Mouse (Mus musculus): ENCODE data around the gene Cetn4. TPM values are rescaled to one million over a fixed set of nuclear protein-coding genes. Genes with fewer than 3 reads are reported as not detected.
A peak's percentile ranks its signal among the peaks of the same experiment; 100 is the strongest.

Gene Cetn4
- polyA plus RNA-seq, 1 experiment from 2014 or later: 6.5 TPM

DNA sequence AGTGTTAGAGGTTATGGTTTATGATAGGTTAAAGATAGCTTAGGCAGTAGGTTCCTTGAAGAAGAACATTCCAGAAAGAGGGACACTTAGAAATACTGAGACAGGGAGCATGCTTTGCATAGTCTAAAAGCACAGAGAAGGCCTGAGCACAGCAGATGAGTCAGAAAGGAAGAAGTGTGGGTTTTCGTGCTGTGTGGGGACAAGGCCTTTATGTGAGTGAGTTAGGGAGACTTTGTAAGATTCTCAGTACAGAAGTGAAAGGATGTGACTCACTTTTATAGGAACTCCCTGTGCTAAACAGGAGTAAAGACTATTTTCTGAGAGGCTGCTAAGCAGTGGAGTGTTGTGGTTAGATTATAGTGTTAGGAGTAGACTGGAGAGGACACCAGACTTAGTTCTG, 863 bp upstream of the Cetn4 start:
- peak overlapping the region; percentile 72; the same call in 1 of the 2 replicates for H3K4me3 ChIP-seq (ENCODE audit: low read depth, low read length)
- H3K36me3 ChIP-seq (ENCODE audit: insufficient read depth, low read length): no peaks in the 10 kb centered on the region
- DNase-seq (ENCODE audit: low spot score): peak; percentile 63
- no peak for TF ChIP-seq CTCF (IDR thresholded peaks at IDR 0.05)
- TF ChIP-seq EP300 (IDR thresholded peaks at IDR 0.05): no peak
- no peaks in the 10 kb centered on the region; the same call in 1 of the 2 replicates for H3K4me1 ChIP-seq (ENCODE audit: insufficient read depth, low read depth, low read length)
- H3K9me3 ChIP-seq (ENCODE audit: low read length): no peaks in the 10 kb centered on the region
- ATAC-seq: peak; percentile 35
- peak overlapping the region; percentile 80 for H3K4me2 ChIP-seq (replicated peaks; ENCODE audit: low read depth, low read length)
- H3K9ac ChIP-seq (replicated peaks; ENCODE audit: low read depth): no peak overlapping the region
- WGBS: 16% methylated on average over 1 of the region's 1 CpGs
- peak overlapping the region; percentile 3; the same call in 1 of the 2 replicates for H3K27ac ChIP-seq (ENCODE audit: low read length)
- no peaks in the 10 kb centered on the region for H3K27me3 ChIP-seq (replicated peaks; ENCODE audit: insufficient read depth, low read length)

DNA sequence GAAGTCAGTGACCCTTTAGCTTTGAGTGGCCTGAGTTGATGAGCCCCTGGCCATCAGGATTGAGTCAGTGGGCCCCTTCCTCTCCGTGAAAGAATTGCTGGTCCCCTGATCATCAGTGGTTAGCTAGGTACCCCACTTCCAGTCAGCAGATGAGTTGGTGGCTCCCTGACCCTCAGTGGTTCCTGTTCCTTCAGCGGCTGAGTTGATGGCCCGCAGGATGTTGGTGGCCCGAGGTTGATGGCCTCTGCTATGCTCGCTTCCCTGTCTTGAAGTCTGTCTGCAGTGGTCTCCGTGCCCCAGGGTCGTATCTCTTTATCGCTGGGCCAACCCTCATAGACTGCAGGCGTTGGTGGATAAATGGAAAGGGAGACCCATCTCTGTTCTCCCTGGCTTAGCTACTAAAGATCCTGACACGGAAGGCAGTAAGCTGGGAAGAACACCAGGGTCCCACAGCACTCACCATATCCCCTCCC, 575 bp downstream of the Cetn4 start:
- peak overlapping the region; percentile 66; the same call in 1 of the 2 replicates for H3K9ac ChIP-seq (replicated peaks; ENCODE audit: low read depth)
- H3K4me2 ChIP-seq (replicated peaks; ENCODE audit: low read depth, low read length): peak overlapping the region; percentile 80
- H3K27me3 ChIP-seq (replicated peaks; ENCODE audit: insufficient read depth, low read length): no peaks in the 10 kb centered on the region
- DNase-seq (ENCODE audit: low spot score) (no peak), ATAC-seq (peak; percentile 31)
- 2% methylated on average over 10 of the region's 10 CpGs for WGBS
- H3K36me3 ChIP-seq (ENCODE audit: insufficient read depth, low read length): no peaks in the 10 kb centered on the region
- no peak for TF ChIP-seq CTCF (IDR thresholded peaks at IDR 0.05)
- no peak for TF ChIP-seq EP300 (IDR thresholded peaks at IDR 0.05)
- H3K9me3 ChIP-seq (ENCODE audit: low read length): no peaks in the 10 kb centered on the region
- H3K4me3 ChIP-seq (ENCODE audit: low read depth, low read length): peak overlapping the region; percentile 72
- H3K27ac ChIP-seq (ENCODE audit: low read length): no peak overlapping the region
- no peaks in the 10 kb centered on the region; the same call in 1 of the 2 replicates for H3K4me1 ChIP-seq (ENCODE audit: insufficient read depth, low read depth, low read length)

DNA sequence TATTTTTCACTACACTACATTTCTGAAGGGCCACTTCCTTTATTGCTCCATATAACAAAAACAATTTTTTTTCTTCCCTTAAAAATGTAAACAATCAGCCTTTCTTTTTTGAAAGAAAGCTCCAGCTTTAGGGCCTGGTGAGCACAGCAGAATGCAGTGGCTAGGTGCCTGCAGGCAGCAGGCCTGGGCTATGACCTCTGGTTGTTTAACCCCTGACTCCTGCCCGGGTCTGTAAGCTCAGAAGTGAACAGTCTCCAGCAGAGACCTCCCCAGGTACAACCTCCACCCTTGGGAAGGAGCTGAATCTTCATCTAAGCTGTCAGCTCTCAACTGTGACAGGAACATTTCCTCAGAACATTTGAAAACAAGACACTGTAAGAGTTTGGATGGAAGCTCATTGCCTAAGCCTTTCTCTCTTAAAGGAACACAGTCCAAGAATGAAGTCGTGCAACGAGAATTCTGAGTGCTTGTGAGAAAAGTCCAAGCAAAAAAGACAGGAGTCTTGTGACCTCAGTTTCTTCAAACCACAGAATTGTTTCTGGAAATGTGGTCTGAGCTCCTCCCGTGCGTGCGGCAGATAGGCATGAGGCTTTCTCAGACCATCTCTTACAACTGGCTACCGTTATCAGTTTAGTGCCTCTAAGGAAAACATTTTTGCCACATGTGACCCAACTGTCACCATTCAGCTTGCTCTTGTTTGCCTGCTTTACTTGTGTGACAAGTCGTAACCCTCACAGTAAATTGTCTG, 8.9 kb downstream of the Cetn4 start:
- WGBS: 47% methylated on average over 8 of the region's 8 CpGs
- Histone ChIP-seq H3K9ac (replicated peaks; ENCODE audit: low read depth) (no peak overlapping the region), H3K36me3 (ENCODE audit: insufficient read depth, low read length) (no peaks in the 10 kb centered on the region), H3K4me3 (ENCODE audit: low read depth, low read length) (no peak overlapping the region), H3K4me2 (replicated peaks; ENCODE audit: low read depth, low read length) (no peak overlapping the region), H3K27ac (ENCODE audit: low read length) (no peak overlapping the region), H3K27me3 (replicated peaks; ENCODE audit: insufficient read depth, low read length) (no peaks in the 10 kb centered on the region), H3K9me3 (ENCODE audit: low read length) (no peaks in the 10 kb centered on the region), H3K4me1 (ENCODE audit: insufficient read depth, low read depth, low read length) (no peaks in the 10 kb centered on the region)
- ATAC-seq (no peak), DNase-seq (ENCODE audit: low spot score) (no peak)
- TF ChIP-seq CTCF (IDR thresholded peaks at IDR 0.05): no peak
- no peak for TF ChIP-seq EP300 (IDR thresholded peaks at IDR 0.05)

DNA sequence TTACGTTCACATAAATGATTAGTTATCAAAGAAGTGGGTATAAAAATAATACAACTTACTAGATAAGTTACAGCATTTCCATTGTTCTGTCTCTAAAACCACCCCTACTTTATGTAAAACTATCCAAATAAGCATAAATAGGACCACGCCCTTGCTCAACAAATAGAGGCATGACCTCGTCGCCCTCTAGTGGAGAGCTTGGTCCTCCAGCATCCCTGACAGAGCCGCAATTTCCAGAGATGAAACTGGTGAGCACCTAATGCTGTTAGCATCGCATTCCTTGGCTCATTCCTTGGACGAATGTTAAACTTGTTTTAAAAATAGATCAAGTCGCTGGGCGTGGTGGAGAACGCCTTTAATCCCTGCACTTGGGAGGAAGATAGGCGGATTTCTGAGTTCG, 9.8 kb downstream of the Cetn4 start:
- H3K4me2 ChIP-seq (replicated peaks; ENCODE audit: low read depth, low read length): no peak overlapping the region
- no peaks in the 10 kb centered on the region for H3K27me3 ChIP-seq (replicated peaks; ENCODE audit: insufficient read depth, low read length)
- TF ChIP-seq CTCF (IDR thresholded peaks at IDR 0.05) (peak; percentile 78), EP300 (IDR thresholded peaks at IDR 0.05) (no peak)
- ATAC-seq: no peak
- no peaks in the 10 kb centered on the region for H3K4me1 ChIP-seq (ENCODE audit: insufficient read depth, low read depth, low read length)
- DNase-seq (ENCODE audit: low spot score): peak; percentile 65
- no peak overlapping the region for H3K27ac ChIP-seq (ENCODE audit: low read length)
- H3K9me3 ChIP-seq (ENCODE audit: low read length): no peaks in the 10 kb centered on the region
- WGBS: 35% methylated on average over 12 of the region's 12 CpGs
- H3K4me3 ChIP-seq (ENCODE audit: low read depth, low read length): no peak overlapping the region
- H3K9ac ChIP-seq (replicated peaks; ENCODE audit: low read depth): no peak overlapping the region
- H3K36me3 ChIP-seq (ENCODE audit: insufficient read depth, low read length): no peaks in the 10 kb centered on the region

DNA sequence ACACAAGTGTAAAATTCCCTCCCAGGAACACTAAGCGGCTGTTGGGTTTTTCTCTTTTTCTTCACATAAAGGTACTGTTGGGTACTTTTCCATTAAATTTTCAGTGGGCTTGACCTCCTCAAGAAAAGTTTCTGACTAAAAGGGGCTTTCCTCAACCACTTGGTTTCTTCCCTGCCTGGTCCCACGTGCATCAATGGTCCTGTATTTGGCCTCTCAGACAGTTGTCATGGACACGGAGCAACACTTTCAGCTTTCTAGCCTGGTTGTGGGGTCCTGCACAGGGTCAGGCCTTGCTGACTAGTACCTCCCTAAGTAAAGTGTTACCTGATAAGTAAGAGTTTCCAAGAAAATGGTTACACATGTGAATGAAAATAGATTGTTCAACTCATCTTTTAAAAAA, 13.0 kb downstream of the Cetn4 start:
- no peak overlapping the region for H3K4me2 ChIP-seq (replicated peaks; ENCODE audit: low read depth, low read length)
- H3K27me3 ChIP-seq (replicated peaks; ENCODE audit: insufficient read depth, low read length): no peaks in the 10 kb centered on the region
- 68% methylated on average over 3 of the region's 3 CpGs for WGBS
- H3K9me3 ChIP-seq (ENCODE audit: low read length): no peaks in the 10 kb centered on the region
- no peak for TF ChIP-seq CTCF (IDR thresholded peaks at IDR 0.05)
- no peak for TF ChIP-seq EP300 (IDR thresholded peaks at IDR 0.05)
- H3K27ac ChIP-seq (ENCODE audit: low read length): no peak overlapping the region
- H3K36me3 ChIP-seq (ENCODE audit: insufficient read depth, low read length): no peaks in the 10 kb centered on the region
- ATAC-seq: no peak
- no peak for DNase-seq (ENCODE audit: low spot score)
- no peak overlapping the region for H3K9ac ChIP-seq (replicated peaks; ENCODE audit: low read depth)
- no peaks in the 10 kb centered on the region for H3K4me1 ChIP-seq (ENCODE audit: insufficient read depth, low read depth, low read length)
- no peak overlapping the region for H3K4me3 ChIP-seq (ENCODE audit: low read depth, low read length)

DNA sequence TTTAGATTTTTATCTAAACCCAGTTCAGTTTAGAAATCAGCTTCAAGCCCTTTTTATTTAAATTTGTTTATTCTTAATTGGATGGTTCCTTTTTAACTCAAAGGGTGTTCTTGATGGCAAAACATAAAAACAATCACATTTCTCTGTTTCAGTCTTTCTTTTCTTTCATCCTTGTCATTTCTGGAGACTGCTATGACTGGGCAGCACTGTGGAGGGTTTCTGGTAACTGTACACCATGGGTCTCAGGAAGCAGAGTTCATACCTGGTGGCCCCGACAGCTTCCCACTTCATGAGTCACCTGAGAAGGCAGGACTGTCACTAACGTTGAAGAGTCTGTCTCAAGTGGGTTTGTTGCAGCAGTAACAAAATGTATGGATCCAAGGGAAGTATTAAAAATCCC, 19.9 kb downstream of the Cetn4 start:
- no peaks in the 10 kb centered on the region for H3K27me3 ChIP-seq (replicated peaks; ENCODE audit: insufficient read depth, low read length)
- ATAC-seq (no peak), DNase-seq (ENCODE audit: low spot score) (no peak)
- no peak overlapping the region for H3K9ac ChIP-seq (replicated peaks; ENCODE audit: low read depth)
- no peak for TF ChIP-seq EP300 (IDR thresholded peaks at IDR 0.05)
- TF ChIP-seq CTCF (IDR thresholded peaks at IDR 0.05): no peak
- no peak overlapping the region for H3K27ac ChIP-seq (ENCODE audit: low read length)
- no peaks in the 10 kb centered on the region for H3K36me3 ChIP-seq (ENCODE audit: insufficient read depth, low read length)
- no peak overlapping the region for H3K4me2 ChIP-seq (replicated peaks; ENCODE audit: low read depth, low read length)
- no peaks in the 10 kb centered on the region for H3K4me1 ChIP-seq (ENCODE audit: insufficient read depth, low read depth, low read length)
- WGBS: 49% methylated on average over 2 of the region's 2 CpGs
- H3K9me3 ChIP-seq (ENCODE audit: low read length): no peaks in the 10 kb centered on the region
- no peak overlapping the region for H3K4me3 ChIP-seq (ENCODE audit: low read depth, low read length)

Measured in lung, postnatal 0 days (tissue).